Mouse (Mus musculus) forebrain, embryonic 11.5 days (tissue): ENCODE results near the gene Ppp1r14d. TPM values are rescaled to one million over a fixed set of nuclear protein-coding genes. Genes with fewer than 3 reads are reported as not detected.

Experiments used
- ATAC-seq: fragments of 200-750 bp; cut with Nextera tagmentation; replicated peaks from 2 replicates; pipeline ENCODE4 v1.8.0; 2017; ENCODE audit warnings: moderate TSS enrichment; ENCODE audit not compliant: low FRiP score
- DNase-seq: peaks from one replicate; pipeline ENCODE4 v3.0.0-alpha.2; 2017; ENCODE audit warnings: low spot score
- H3K27ac ChIP-seq: fragments of 300-500 bp; sonication (generic); 2 replicates; pipeline ENCODE4 v1.5.1; 2014; ENCODE audit warnings: low read depth, low read length
- H3K27me3 ChIP-seq: fragments of 300-500 bp; sonication (generic); 2 replicates; pipeline ENCODE4 v1.6.1; 2014; ENCODE audit warnings: mild to moderate bottlenecking, low read length, mixed read lengths; ENCODE audit not compliant: control insufficient read depth, insufficient read depth
- H3K36me3 ChIP-seq: fragments of 300-500 bp; sonication (generic); 2 replicates; pipeline ENCODE4 v1.6.1; 2014; ENCODE audit warnings: mild to moderate bottlenecking, low read length, moderate library complexity, mixed read lengths; ENCODE audit not compliant: control insufficient read depth, insufficient read depth
- H3K4me1 ChIP-seq: fragments of 300-500 bp; sonication (generic); replicated peaks from 2 replicates; pipeline ENCODE4 v1.6.1; 2014; ENCODE audit warnings: low read length, mixed read lengths; ENCODE audit not compliant: control insufficient read depth, insufficient read depth
- H3K4me2 ChIP-seq: fragments of 300-500 bp; sonication (generic); 2 replicates; pipeline ENCODE4 v1.6.1; 2014; ENCODE audit warnings: low read depth, mild to moderate bottlenecking, low read length, moderate library complexity, mixed read lengths; ENCODE audit not compliant: severe bottlenecking
- H3K4me3 ChIP-seq: fragments of 300-500 bp; sonication (generic); 2 replicates; pipeline ENCODE4 v1.5.1; 2014; ENCODE audit warnings: low read depth, low read length
- H3K9ac ChIP-seq: fragments of 300-500 bp; sonication (generic); 2 replicates; pipeline ENCODE4 v1.6.1; 2014; ENCODE audit warnings: low read length
- H3K9me3 ChIP-seq: fragments of 300-500 bp; sonication (generic); 2 replicates; pipeline ENCODE4 v1.6.1; 2016; ENCODE audit warnings: low read length, mixed read lengths; ENCODE audit not compliant: control insufficient read depth
- WGBS: fragments of 180-500 bp; shearing (Covaris S2); extraction: QIAGEN DNeasy Blood & Tissue Kit; methylation state at CpG from one replicate; pipeline ENCODE4 v1.1.7; 2014; 5-methylcytosine and 5-hydroxymethylcytosine counted together
- polyA plus RNA-seq: library from polyadenylated mRNA; unstranded; fragments of >200 nt; fragmentation: Nextera tagmentation; extraction: Ambion mirVana; gene quantifications from 2 replicates; pipeline ENCODE4 v1.2.1, GENCODE M21; 2014

Gene Ppp1r14d
- polyA plus RNA-seq, 1 experiment from 2014 or later: not detected

DNA sequence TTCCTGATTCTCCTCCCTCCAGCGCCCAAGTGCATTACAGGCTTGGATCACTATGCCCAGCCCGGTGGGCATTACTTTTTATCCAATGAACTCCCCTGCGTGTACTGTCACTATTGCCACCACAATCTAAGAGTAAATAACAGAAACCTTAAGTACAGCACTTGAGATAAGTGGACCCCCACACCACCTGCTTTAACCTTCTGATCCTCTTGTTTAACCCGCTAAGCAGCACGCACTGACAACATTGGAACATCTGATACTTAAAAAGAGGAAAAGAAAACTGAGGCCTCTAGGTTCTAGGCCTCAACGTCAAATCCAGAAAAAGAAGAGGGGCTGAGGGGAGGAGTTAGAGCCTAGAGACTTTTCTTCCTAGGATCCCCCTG, 21.8 kb downstream of the Ppp1r14d start:
- DNase-seq: no peak
- no peaks in the 10 kb centered on the region; the same call in 1 of the 2 replicates for H3K36me3 ChIP-seq
- ATAC-seq: peak; percentile 10
- H3K4me3 ChIP-seq: peak overlapping the region; percentile 64
- peak overlapping the region; percentile 47 for H3K4me2 ChIP-seq
- WGBS: 19% methylated on average over 6 of the region's 6 CpGs
- H3K4me1 ChIP-seq: peaks cover 8% of the 10 kb centered on the region; the same call in 1 of the 2 replicates
- H3K9ac ChIP-seq: peak overlapping the region; percentile 67
- H3K9me3 ChIP-seq: no peaks in the 10 kb centered on the region
- H3K27ac ChIP-seq: peak overlapping the region; percentile 44; the same call in 1 of the 2 replicates
- H3K27me3 ChIP-seq: no peaks in the 10 kb centered on the region

GRCm38 (mm10) chr2:119203871-119204460, 25.7 kb downstream of the Ppp1r14d start:
- ATAC-seq: no peak
- no peak for DNase-seq
- H3K4me1 ChIP-seq: peaks cover 9% of the 10 kb centered on the region; the same call in 1 of the 2 replicates
- no peak overlapping the region for H3K4me3 ChIP-seq
- H3K36me3 ChIP-seq: no peaks in the 10 kb centered on the region
- WGBS: 82% methylated on average over 4 of the region's 4 CpGs
- H3K27me3 ChIP-seq: no peaks in the 10 kb centered on the region
- H3K9me3 ChIP-seq: no peaks in the 10 kb centered on the region
- H3K9ac ChIP-seq: no peak overlapping the region
- no peak overlapping the region for H3K4me2 ChIP-seq
- H3K27ac ChIP-seq: no peak overlapping the region

- H3K9me3 ChIP-seq: no peaks in the 10 kb centered on the region
- H3K27ac ChIP-seq: no peak overlapping the region
- DNase-seq (no peak), ATAC-seq (no peak)
- no peaks in the 10 kb centered on the region for H3K27me3 ChIP-seq
- H3K4me2 ChIP-seq: no peak overlapping the region
- WGBS: 81% methylated on average over 5 of the region's 5 CpGs
- no peak overlapping the region for H3K4me3 ChIP-seq
- no peak overlapping the region for H3K9ac ChIP-seq
- H3K36me3 ChIP-seq: no peaks in the 10 kb centered on the region
- H3K4me1 ChIP-seq: peaks cover 9% of the 10 kb centered on the region; the same call in 1 of the 2 replicates
These were observed 26.7 kb downstream of the Ppp1r14d start for GRCm38 (mm10) chr2:119202914-119203453.

DNA sequence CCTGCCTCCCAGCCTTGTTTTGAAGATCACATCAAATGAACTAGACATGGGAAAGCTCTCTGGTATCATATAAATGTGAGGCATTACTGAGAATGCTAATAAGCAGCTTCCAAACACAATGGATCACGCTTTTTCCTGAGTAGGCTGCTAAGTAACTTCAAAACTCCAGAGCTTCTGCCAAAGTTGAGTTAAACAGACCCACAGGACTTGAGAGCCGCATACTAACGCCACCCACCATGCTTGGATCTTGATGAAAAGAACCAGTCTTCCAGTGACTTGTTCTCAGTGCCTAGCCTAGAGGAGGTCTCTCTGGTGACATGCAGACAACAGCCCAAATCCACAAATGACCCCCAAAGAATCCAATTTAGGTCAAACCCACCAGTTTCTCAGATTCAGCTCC, 30.8 kb downstream of the Ppp1r14d start:
- Histone ChIP-seq H3K36me3 (no peaks in the 10 kb centered on the region), H3K4me2 (no peak overlapping the region), H3K9ac (no peak overlapping the region), H3K4me3 (no peak overlapping the region), H3K9me3 (no peaks in the 10 kb centered on the region), H3K27me3 (no peaks in the 10 kb centered on the region), H3K4me1 (peaks cover 5% of the 10 kb centered on the region; the same call in 1 of the 2 replicates), H3K27ac (no peak overlapping the region)
- ATAC-seq: no peak
- no peak for DNase-seq
- WGBS: 62% methylated on average over 3 of the region's 3 CpGs

GRCm38 (mm10) chr2:119198049-119198448, 31.7 kb downstream of the Ppp1r14d start:
- Histone ChIP-seq H3K9me3 (no peaks in the 10 kb centered on the region), H3K36me3 (no peaks in the 10 kb centered on the region), H3K9ac (no peak overlapping the region), H3K27me3 (no peaks in the 10 kb centered on the region), H3K4me2 (no peak overlapping the region), H3K27ac (no peak overlapping the region), H3K4me3 (no peak overlapping the region), H3K4me1 (0 out of 2 replicates have a peak, but pooled peaks cover 1% of the 10 kb centered on the region)
- ATAC-seq (no peak), DNase-seq (no peak)
- WGBS: 21% methylated on average over 1 of the region's 1 CpGs

DNA sequence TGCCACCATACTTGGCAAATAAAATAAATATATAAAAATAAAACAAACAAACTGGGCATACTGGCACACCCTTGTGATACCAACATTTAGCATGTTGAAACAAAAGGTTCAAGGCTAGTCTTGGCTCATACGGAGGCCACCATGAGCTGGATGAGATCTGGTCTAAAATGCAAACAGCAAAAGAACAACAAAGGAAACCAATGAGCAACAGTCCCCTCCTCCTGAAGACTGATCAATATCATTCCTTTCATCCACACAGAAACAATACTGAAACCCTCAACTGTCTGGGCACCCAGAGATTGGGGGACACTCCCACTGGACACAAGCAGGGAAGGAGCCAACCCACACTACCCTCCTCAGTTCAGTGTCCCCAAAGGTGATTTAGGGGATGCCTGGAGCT, 32.2 kb downstream of the Ppp1r14d start:
- Histone ChIP-seq H3K9me3 (no peaks in the 10 kb centered on the region), H3K9ac (no peak overlapping the region), H3K4me3 (no peak overlapping the region), H3K4me2 (no peak overlapping the region), H3K27ac (no peak overlapping the region), H3K4me1 (no peaks in the 10 kb centered on the region), H3K27me3 (no peaks in the 10 kb centered on the region), H3K36me3 (no peaks in the 10 kb centered on the region)
- DNase-seq (no peak), ATAC-seq (no peak)
- 71% methylated on average over 1 of the region's 1 CpGs for WGBS

- Histone ChIP-seq H3K36me3 (no peaks in the 10 kb centered on the region), H3K4me2 (no peak overlapping the region), H3K27ac (no peak overlapping the region), H3K27me3 (no peaks in the 10 kb centered on the region), H3K4me3 (no peak overlapping the region), H3K4me1 (no peaks in the 10 kb centered on the region), H3K9ac (no peak overlapping the region), H3K9me3 (no peaks in the 10 kb centered on the region)
- DNase-seq: no peak
- ATAC-seq: no peak
- WGBS: 22% methylated on average over 4 of the region's 4 CpGs
These were observed 33.2 kb downstream of the Ppp1r14d start for GRCm38 (mm10) chr2:119196316-119197108.

DNA sequence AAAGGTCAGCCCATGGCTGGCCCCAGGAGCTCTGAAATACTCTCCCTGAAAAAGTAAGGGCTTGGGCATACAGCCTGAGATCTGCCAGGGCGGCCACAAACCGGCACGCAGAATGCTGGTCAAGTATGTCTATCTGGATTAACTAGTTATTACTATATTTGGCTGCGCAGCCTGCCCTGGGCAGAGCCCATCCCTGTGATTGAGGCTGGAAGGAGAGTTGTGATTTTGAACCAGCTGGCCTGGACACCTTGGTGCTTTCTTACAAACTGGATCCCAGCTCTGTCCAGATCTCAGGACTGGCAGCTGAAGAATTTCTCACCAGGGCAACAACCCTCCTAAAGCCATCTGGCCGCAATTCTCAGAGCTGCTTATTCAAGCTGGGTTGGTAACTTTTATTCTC, 35.6 kb downstream of the Ppp1r14d start:
- Histone ChIP-seq H3K9ac (no peak overlapping the region), H3K27ac (no peak overlapping the region), H3K36me3 (no peaks in the 10 kb centered on the region), H3K4me2 (no peak overlapping the region), H3K9me3 (no peaks in the 10 kb centered on the region), H3K27me3 (no peaks in the 10 kb centered on the region), H3K4me3 (no peak overlapping the region), H3K4me1 (no peaks in the 10 kb centered on the region)
- DNase-seq (no peak), ATAC-seq (no peak)
- 93% methylated on average over 5 of the region's 5 CpGs for WGBS
